34 mouse cellular contexts compared by ENCODE assay signal in genomic region chr5:38425569-38425968, GRCm38 (mm10).
DNase-seq lines count a peak whose midpoint lies in the region; ATAC-seq lines count a peak whose summit lies in the region.
"Had no signal": no experiment of that assay in that cellular context is flagged by ENCODE, and none has a peak within 500 bp of the region (broad histone marks: within the 10 kb centered on the region; RNA-seq: fewer than 3 reads in every experiment).

No protein-coding gene starts in this region.

- no peak overlapping the region for H3K4me3 ChIP-seq in liver, embryonic 15.5 days (replicated peaks)
- H3K4me3 ChIP-seq: embryonic facial prominence, embryonic 15.5 days; forebrain, embryonic 12.5 days; heart, embryonic 13.5 days; hindbrain, embryonic 12.5 days; intestine, embryonic 15.5 days; left cerebral cortex, adult 2 months; limb, embryonic 12.5 days; megakaryocyte, embryonic 14.5 days; midbrain, embryonic 12.5 days; myocyte; neural tube, embryonic 13.5 days had no signal

- H3K27me3 ChIP-seq in liver, embryonic 15.5 days, result no peaks in the 10 kb centered on the region
- H3K27me3 ChIP-seq: embryonic facial prominence, embryonic 15.5 days; forebrain, embryonic 12.5 days; heart, embryonic 13.5 days; hindbrain, embryonic 12.5 days; intestine, embryonic 15.5 days; limb, embryonic 12.5 days; megakaryocyte, embryonic 14.5 days; midbrain, embryonic 12.5 days; neural tube, embryonic 13.5 days had no signal

- 52% methylated on average over 6 of the region's 6 CpGs for WGBS in liver, embryonic 15.5 days (ENCODE audit: insufficient replicate concordance)

- peaks cover 24% of the 10 kb centered on the region for H3K4me1 ChIP-seq in liver, embryonic 15.5 days (replicated peaks)
- H3K4me1 ChIP-seq: embryonic facial prominence, embryonic 15.5 days; intestine, embryonic 15.5 days; limb, embryonic 12.5 days; neural tube, embryonic 13.5 days had no signal

- no peak overlapping the region for H3K9ac ChIP-seq in liver, embryonic 15.5 days
- H3K9ac ChIP-seq: embryonic facial prominence, embryonic 15.5 days; forebrain, embryonic 12.5 days; heart, embryonic 13.5 days; hindbrain, embryonic 12.5 days; intestine, embryonic 15.5 days; limb, embryonic 12.5 days; midbrain, embryonic 12.5 days; neural tube, embryonic 13.5 days had no signal

- ATAC-seq in liver, embryonic 15.5 days (ENCODE audit: insufficient read depth), result peak; percentile 89
- ATAC-seq: CD4-positive, CD25-positive, alpha-beta regulatory T cell, adult 4 months; hindbrain, postnatal 0 days; intestine, embryonic 15.5 days; lung, postnatal 0 days had no signal

- 0 out of 2 replicates have a peak overlapping the region, but pooled peaks have one; percentile 21 for H3K4me2 ChIP-seq in liver, embryonic 15.5 days
- H3K4me2 ChIP-seq: embryonic facial prominence, embryonic 15.5 days; forebrain, embryonic 12.5 days; heart, embryonic 13.5 days; hindbrain, embryonic 12.5 days; intestine, embryonic 15.5 days; limb, embryonic 12.5 days; midbrain, embryonic 12.5 days; neural tube, embryonic 13.5 days had no signal

- H3K36me3 ChIP-seq in liver, embryonic 15.5 days (replicated peaks), result 0 out of 2 replicates have a peak, but pooled peaks cover 3% of the 10 kb centered on the region
- H3K36me3 ChIP-seq: embryonic facial prominence, embryonic 15.5 days; forebrain, embryonic 12.5 days; heart, embryonic 13.5 days; hindbrain, embryonic 12.5 days; intestine, embryonic 15.5 days; limb, embryonic 12.5 days; midbrain, embryonic 12.5 days; neural tube, embryonic 13.5 days had no signal

- H3K9me3 ChIP-seq in liver, embryonic 15.5 days (replicated peaks), result no peaks in the 10 kb centered on the region
- H3K9me3 ChIP-seq: embryonic facial prominence, embryonic 15.5 days; forebrain, embryonic 12.5 days; heart, embryonic 13.5 days; hindbrain, embryonic 12.5 days; intestine, embryonic 15.5 days; limb, embryonic 12.5 days; midbrain, embryonic 12.5 days; neural tube, embryonic 13.5 days had no signal

- peak overlapping the region; percentile 61 for H3K27ac ChIP-seq in liver, embryonic 15.5 days (replicated peaks)
- H3K27ac ChIP-seq: embryonic facial prominence, embryonic 15.5 days; forebrain, embryonic 12.5 days; heart, embryonic 13.5 days; hindbrain, embryonic 12.5 days; hindbrain, postnatal 0 days; intestine, embryonic 15.5 days; left cerebral cortex, adult 2 months; limb, embryonic 12.5 days; midbrain, embryonic 12.5 days; neural tube, embryonic 13.5 days; stomach, postnatal 0 days had no signal

- DNase-seq in heart, adult 11 months, result peak; percentile 33
- DNase-seq in heart, adult 8-10 months (ENCODE audit: low spot score), result no peak
- peak; percentile 16 for DNase-seq in c-Kit-negative CD71-positive TER-119-positive erythroid progenitor cells, embryonic 14.5 days (ENCODE audit: low read depth, low spot score)
- DNase-seq in liver, result peak; percentile 67
- no peak for DNase-seq in neural tube, embryonic 10.5 days (ENCODE audit: extremely low spot score, low spot score)
- DNase-seq in cerebellum, adult 11-12 months, result no peak
- DNase-seq in thymus, postnatal 4 days, result no peak
- DNase-seq: cerebellum, adult 18-20 months; cerebellum, postnatal 14 days; gastrocnemius, postnatal 10 days; heart, postnatal 14 days; kidney, adult 9 months; kidney, postnatal 14 days; lung, adult 18-20 months; lung, postnatal 4 days; right cerebral cortex, postnatal 4 days; thymus, adult 18-20 months; thymus, postnatal 36 days had no signal

Comparison
In these comparisons a context has a peak if more than half of its experiments do, and no peak if none do; other contexts are left out.
1. DNase-seq: peak in heart, adult 11 months (single experiment), c-Kit-negative CD71-positive TER-119-positive erythroid progenitor cells, embryonic 14.5 days (single experiment) and liver (single experiment); none in heart, adult 8-10 months (single experiment), neural tube, embryonic 10.5 days (single experiment), cerebellum, adult 11-12 months (single experiment) and thymus, postnatal 4 days (single experiment).